Mouse (Mus musculus): ENCODE data around the gene Upk1a. TPM values are rescaled to one million over a fixed set of nuclear protein-coding genes. Genes with fewer than 3 reads are reported as not detected.

Upk1a gene
- polyA plus RNA-seq, 1 experiment: 2.7 TPM

DNA sequence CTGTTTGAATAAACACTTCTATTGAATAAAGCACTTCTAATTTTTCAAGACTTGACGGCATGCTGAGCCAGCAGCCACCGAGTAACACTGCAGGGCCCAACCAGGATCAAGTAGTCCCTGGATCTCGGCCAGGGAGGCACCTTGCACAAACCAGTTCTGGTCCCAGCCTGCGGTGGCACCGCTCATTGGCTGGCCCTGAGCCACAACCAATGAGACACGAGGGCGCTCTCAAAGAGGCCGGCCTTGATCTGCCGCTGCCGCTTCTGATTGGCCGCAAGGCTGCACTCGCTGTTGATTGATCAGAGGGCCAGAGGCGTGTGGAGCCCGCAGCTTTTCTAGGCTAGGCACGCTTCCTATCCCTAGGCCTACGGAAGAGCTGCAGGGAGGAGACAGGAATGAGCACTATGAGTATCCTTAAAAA, 12.7 kb downstream of the Upk1a start:
- peak; percentile 99 for DNase-seq (ENCODE audit: low read depth)
- TF ChIP-seq CTCF (IDR thresholded peaks at IDR 0.05; ENCODE audit: borderline replicate concordance, extremely low read depth, insufficient read depth, insufficient read length) (no peak), POLR2A (IDR thresholded peaks at IDR 0.05; ENCODE audit: borderline replicate concordance, extremely low read depth, insufficient read depth, insufficient read length, poor library complexity, severe bottlenecking) (no peak)

DNA sequence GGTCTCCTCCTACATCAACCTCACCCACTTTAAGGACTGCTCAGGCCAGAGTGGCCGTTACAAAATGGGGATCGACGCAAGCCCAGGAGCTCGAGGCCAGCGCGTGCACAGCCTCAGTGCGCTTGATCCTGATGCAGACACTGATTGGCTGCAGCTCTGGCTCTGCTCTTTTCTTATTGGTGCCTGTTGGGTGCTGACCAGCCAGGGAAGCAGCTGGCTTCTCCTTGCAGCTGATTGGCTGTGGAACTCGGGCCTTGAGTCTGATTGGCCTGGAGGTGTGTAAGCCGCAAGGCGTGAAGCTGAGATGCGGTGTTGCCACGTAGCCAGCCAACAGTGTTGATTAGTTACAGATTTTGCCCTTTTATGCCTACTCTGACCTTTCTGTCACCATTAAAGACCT, 13.9 kb downstream of the Upk1a start, which contains the start of gene Zbtb32:
TSS of gene Zbtb32 (minus strand) at position 124 of the 400 bp plus-strand sequence.
- DNase-seq (ENCODE audit: low read depth): no peak
- TF ChIP-seq POLR2A (IDR thresholded peaks at IDR 0.05; ENCODE audit: borderline replicate concordance, extremely low read depth, insufficient read depth, insufficient read length, poor library complexity, severe bottlenecking): no peak
- TF ChIP-seq CTCF (IDR thresholded peaks at IDR 0.05; ENCODE audit: borderline replicate concordance, extremely low read depth, insufficient read depth, insufficient read length): no peak

DNA sequence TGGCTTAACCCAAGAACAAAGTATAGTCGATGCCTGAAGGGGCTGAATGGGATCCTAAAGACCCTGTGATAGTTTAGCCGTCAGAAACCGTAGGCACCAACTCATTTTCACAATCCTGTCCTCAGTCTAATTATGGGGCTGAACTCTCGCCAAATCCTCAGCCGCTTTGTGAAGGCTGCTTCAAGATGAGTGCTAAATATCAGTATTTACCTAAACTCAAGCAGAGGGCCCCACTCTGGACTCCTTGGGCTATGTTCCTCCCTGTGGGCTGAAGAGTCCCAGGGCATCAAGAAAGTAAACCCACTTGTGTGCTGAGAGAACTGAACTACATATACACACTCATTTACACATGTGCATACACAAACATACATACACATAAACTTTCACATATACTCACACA, 15.8 kb downstream of the Upk1a start:
- TF ChIP-seq CTCF (IDR thresholded peaks at IDR 0.05; ENCODE audit: borderline replicate concordance, extremely low read depth, insufficient read depth, insufficient read length): no peak
- no peak for TF ChIP-seq POLR2A (IDR thresholded peaks at IDR 0.05; ENCODE audit: borderline replicate concordance, extremely low read depth, insufficient read depth, insufficient read length, poor library complexity, severe bottlenecking)
- no peak for DNase-seq (ENCODE audit: low read depth)

DNA sequence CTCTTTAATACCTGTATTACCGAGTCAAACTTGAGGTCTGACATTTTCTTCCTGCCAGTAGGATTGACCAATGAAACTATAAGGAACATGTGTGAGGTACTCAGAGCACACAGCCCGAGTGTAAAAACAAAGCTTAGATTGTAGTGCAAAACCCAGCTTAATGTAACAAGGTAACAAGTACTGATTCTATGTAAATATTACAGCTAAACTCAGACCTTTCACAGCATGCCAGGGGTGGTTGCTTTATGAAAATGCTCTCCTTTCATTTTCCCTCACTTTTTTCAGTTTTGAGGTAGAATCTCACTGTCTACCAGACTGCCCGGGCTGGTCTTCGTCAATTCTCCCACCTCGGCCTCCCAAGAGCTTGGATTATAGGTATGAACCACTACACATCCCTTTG, 16.6 kb downstream of the Upk1a start:
- TF ChIP-seq CTCF (IDR thresholded peaks at IDR 0.05; ENCODE audit: borderline replicate concordance, extremely low read depth, insufficient read depth, insufficient read length) (no peak), POLR2A (IDR thresholded peaks at IDR 0.05; ENCODE audit: borderline replicate concordance, extremely low read depth, insufficient read depth, insufficient read length, poor library complexity, severe bottlenecking) (no peak)
- no peak for DNase-seq (ENCODE audit: low read depth)

DNA sequence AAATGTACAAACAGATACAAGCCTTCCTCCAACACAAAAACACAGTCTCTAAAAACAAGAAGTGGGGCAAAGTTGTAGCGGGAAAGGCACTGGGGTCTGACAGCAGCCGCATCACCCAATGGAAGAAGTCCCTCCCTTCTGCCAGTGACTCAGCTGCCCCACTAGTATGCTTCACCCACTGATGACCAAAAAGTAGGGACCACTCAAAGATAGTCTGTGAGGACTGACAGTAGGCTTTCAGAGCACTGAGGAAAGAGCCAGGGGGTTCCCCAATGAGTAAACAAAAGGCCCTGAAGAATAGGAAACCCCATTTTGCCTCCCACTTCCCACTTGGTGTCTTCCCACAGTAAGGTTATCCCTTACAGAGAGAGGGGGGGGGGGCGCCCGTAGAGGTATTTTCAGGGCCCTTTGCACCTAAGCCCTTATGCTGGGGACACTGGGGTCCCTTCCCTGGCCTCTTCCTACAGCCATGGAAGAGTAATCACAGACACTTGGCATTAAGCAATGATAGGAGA, 18.1 kb downstream of the Upk1a start:
- TF ChIP-seq POLR2A (IDR thresholded peaks at IDR 0.05; ENCODE audit: borderline replicate concordance, extremely low read depth, insufficient read depth, insufficient read length, poor library complexity, severe bottlenecking) (no peak), CTCF (IDR thresholded peaks at IDR 0.05; ENCODE audit: borderline replicate concordance, extremely low read depth, insufficient read depth, insufficient read length) (no peak)
- no peak for DNase-seq (ENCODE audit: low read depth)

DNA sequence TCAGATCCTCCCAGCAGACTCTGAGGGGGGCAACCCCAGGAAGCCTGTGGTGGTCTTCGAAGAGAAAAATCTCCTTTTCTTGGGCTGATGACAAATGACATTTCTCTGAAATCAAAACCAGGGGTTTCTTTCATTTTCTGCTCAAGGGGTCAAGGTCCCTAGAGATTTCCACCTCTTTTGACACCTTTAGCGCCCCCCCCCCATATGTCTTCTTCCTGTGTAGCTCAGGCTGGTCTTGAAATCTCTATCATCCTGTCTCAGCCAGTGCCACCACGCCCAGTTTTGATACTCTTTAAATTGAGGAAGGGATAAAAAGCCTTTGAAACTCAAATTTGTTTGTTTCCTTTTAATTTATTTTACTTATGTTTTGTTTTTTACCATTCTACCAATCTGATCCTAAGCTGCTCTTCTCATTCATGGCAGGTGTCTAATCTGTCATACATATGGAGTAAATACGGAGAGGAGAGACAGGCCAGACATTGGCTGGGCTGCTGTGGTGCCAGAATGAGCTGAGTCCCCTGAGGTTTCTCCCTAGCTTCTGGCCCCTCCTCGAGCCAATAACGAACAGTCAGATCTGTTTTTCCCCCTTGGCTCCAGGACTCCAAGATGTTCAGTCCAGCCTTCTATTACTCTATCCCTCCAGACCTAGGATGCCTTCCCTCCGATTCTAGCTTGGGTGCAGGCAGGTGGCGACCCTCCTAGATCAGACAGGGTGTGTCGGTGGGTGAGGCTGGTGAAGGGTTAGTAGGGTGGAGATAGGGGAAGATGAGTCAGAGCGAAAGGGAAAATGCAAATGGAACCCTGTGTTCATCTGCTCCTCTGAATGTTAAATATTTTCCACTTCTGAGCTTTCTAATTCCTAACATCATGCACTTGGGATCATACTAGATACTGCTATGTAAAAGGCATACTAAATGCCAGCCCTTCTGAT, 18.8 kb downstream of the Upk1a start:
- no peak for TF ChIP-seq POLR2A (IDR thresholded peaks at IDR 0.05; ENCODE audit: borderline replicate concordance, extremely low read depth, insufficient read depth, insufficient read length, poor library complexity, severe bottlenecking)
- DNase-seq (ENCODE audit: low read depth): no peak

DNA sequence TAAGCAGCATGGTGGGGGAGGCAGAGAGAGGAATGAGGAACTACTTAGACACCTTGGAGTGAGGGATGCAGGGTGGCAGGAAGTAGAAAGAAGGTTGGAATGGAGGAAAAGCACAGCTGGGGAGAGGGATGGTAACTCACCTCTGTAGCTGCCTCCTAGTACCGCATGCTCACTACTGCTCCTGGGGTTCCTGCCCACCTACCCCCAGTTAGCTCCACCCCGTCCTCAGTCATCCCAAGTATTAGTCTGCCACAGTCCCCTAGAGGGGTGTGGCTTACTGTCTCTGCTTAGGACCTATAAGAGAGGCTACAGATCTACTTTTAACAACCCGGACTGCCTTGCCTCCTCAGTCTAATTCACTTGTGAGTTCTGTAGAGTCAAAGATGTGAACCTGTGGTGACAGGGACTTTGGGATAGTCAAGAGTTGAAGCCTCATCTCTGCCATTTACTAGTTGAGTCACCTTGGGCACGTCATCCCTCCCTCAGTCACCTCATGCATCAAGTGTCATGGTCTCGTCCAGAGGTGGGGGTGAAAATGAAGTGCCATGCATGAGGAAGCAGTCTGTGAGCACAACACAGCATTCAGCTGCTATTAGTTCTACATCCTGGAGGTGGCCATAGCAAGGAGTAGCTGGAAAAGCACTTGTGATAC, 19.7 kb downstream of the Upk1a start:
- TF ChIP-seq POLR2A (IDR thresholded peaks at IDR 0.05; ENCODE audit: borderline replicate concordance, extremely low read depth, insufficient read depth, insufficient read length, poor library complexity, severe bottlenecking) (no peak), CTCF (IDR thresholded peaks at IDR 0.05; ENCODE audit: borderline replicate concordance, extremely low read depth, insufficient read depth, insufficient read length) (no peak)
- DNase-seq (ENCODE audit: low read depth): no peak

DNA sequence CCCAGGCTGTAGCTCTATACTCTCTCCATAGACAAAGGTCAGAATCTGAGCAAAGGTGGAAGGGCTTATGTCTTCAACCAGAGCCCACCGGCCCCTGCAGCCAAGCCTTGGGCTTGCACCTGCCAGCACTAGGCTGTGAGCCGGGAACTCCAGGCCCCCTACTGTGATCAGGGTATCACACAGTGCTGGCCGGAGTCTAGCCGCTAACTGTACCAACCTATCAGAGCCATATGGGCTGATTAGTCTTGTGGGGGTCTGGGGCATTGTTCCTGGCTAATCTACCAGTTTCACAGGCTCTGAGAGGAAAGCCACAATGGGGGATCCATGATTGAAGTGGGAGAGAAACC, 21.1 kb downstream of the Upk1a start:
- peak; percentile 9 for DNase-seq (ENCODE audit: low read depth)
- TF ChIP-seq POLR2A (IDR thresholded peaks at IDR 0.05; ENCODE audit: borderline replicate concordance, extremely low read depth, insufficient read depth, insufficient read length, poor library complexity, severe bottlenecking) (no peak), CTCF (IDR thresholded peaks at IDR 0.05; ENCODE audit: borderline replicate concordance, extremely low read depth, insufficient read depth, insufficient read length) (no peak)

DNA sequence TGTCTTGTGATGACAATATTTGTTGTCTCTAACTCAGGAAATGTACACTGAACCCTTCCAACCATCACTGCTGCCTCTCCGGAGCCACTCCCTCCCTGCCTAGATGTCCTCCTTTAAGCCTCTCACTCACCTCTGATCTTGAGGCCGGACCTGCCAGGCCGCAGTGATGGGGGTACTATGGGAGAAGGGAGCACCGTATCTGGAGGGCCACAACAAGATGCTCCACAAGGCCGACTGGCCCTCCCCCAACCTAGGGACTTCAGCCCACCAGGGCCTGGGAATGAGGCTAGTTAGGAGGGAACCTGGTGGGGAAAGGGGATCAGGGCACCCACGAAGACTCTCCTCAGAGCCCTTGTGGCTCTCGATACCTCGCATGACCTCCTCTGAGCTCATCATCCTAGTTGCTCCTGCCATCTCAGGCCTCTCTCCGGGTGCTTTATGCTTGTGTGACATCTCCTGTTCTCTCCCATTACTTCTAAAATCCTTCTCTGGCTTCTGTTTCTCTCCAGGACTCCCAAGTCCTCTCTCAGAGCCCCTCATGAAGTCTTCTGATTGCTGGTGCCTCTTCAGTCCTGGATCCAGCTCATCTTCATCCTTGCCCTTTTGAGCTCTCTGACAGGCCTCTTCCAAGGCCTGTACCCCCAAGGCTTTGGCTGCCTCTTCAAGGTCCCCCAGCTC, 21.6 kb downstream of the Upk1a start:
- no peak for DNase-seq (ENCODE audit: low read depth)
- TF ChIP-seq POLR2A (IDR thresholded peaks at IDR 0.05; ENCODE audit: borderline replicate concordance, extremely low read depth, insufficient read depth, insufficient read length, poor library complexity, severe bottlenecking) (no peak), CTCF (IDR thresholded peaks at IDR 0.05; ENCODE audit: borderline replicate concordance, extremely low read depth, insufficient read depth, insufficient read length) (no peak)

DNA sequence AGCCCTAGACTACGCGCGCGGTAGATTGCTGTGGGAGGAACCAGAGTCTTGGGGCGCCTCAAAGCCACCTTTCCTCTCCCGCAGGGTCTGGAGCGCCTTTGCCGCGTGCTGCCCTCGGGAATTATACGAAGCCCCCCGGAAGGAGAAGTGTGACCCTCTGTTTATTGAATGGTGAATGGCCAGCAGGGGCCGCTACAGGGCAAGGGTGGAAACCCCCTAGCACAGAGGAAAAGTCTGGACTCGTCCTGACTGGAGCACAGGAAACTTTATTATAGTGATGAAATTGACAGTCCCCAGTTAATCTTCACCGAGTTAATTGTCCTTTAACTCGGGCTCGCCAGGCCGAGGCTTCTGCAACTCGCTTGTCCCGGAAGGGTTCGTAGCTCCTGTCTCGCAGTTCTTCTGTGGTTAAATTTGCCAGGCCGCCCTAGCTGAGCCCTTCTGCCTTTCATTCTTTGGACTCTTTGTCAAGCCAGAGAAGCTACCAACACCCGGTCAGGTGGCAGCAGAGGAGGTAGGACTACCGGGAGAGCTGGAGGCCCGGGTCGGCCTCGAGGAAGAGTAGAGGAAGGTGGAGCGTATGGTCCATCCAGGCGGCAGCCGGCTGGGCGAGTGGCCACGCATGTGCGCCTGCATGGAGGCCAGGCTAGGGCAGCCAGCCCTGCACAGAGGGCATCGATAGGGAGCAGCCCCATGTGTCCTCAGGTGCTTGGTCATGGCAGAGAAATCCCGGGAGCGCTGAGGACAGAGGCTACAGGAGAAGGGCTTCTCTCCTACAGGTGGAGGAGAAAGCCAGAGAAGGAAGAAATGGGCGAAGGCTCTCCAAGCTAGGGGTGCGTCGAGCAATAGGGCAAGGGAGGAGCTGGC, 23.0 kb downstream of the Upk1a start:
- peak; percentile 90 for DNase-seq (ENCODE audit: low read depth)
- TF ChIP-seq CTCF (IDR thresholded peaks at IDR 0.05; ENCODE audit: borderline replicate concordance, extremely low read depth, insufficient read depth, insufficient read length): peak; percentile 91
- TF ChIP-seq POLR2A (IDR thresholded peaks at IDR 0.05; ENCODE audit: borderline replicate concordance, extremely low read depth, insufficient read depth, insufficient read length, poor library complexity, severe bottlenecking): no peak
